Mouse (Mus musculus): ENCODE data around the gene Hoxd4. TPM values are rescaled to one million over a fixed set of nuclear protein-coding genes. Genes with fewer than 3 reads are reported as not detected.

Hoxd4 gene
- polyA plus RNA-seq, 1 experiment, result 20.3 TPM

GRCm38 (mm10) chr2:74735851-74736687 is 24.3 kb downstream of the Hoxd4 start:
- 62% methylated on average over 42 of the region's 42 CpGs for WGBS
- no peak overlapping the region for H3K4me3 ChIP-seq (ENCODE audit: insufficient read depth, low read depth, low read length)

GRCm38 (mm10) chr2:74736688-74737577 is 25.2 kb downstream of the Hoxd4 start:
- H3K27me3 ChIP-seq (replicated peaks; ENCODE audit: control insufficient read depth, insufficient read depth, low read length), result no peaks in the 10 kb centered on the region
- no peaks in the 10 kb centered on the region for H3K36me3 ChIP-seq (ENCODE audit: control insufficient read depth, insufficient read depth, low read length)
- TF ChIP-seq POLR2A (IDR thresholded peaks at IDR 0.05; ENCODE audit: low read depth, low read length) (no peak), CTCF (conservative IDR thresholded peaks at IDR 0.05; ENCODE audit: insufficient read depth, insufficient read length, low read depth, low read length) (no peak)
- H3K27ac ChIP-seq (ENCODE audit: insufficient read depth, low read depth, low read length), result peak overlapping the region; percentile 7; the same call in 1 of the 2 replicates
- H3K4me3 ChIP-seq (ENCODE audit: insufficient read depth, low read depth, low read length), result no peak overlapping the region
- no peak for DNase-seq
- peaks cover 5% of the 10 kb centered on the region; the same call in 1 of the 2 replicates for H3K4me1 ChIP-seq (ENCODE audit: control insufficient read depth, insufficient read depth, low read length)
- 73% methylated on average over 15 of the region's 15 CpGs for WGBS

More at GRCm38 (mm10) chr2:74735851-74736687, 24.3 kb downstream of the Hoxd4 start:
- no peak for DNase-seq
- Histone ChIP-seq H3K27me3 (replicated peaks; ENCODE audit: control insufficient read depth, insufficient read depth, low read length) (no peaks in the 10 kb centered on the region), H3K27ac (ENCODE audit: insufficient read depth, low read depth, low read length) (no peak overlapping the region), H3K36me3 (ENCODE audit: control insufficient read depth, insufficient read depth, low read length) (no peaks in the 10 kb centered on the region), H3K4me1 (ENCODE audit: control insufficient read depth, insufficient read depth, low read length) (peaks cover 5% of the 10 kb centered on the region; the same call in 1 of the 2 replicates)
- TF ChIP-seq POLR2A (IDR thresholded peaks at IDR 0.05; ENCODE audit: low read depth, low read length) (no peak), CTCF (conservative IDR thresholded peaks at IDR 0.05; ENCODE audit: insufficient read depth, insufficient read length, low read depth, low read length) (no peak)

- H3K4me3 ChIP-seq (ENCODE audit: insufficient read depth, low read depth, low read length), result no peak overlapping the region
- no peaks in the 10 kb centered on the region for H3K27me3 ChIP-seq (replicated peaks; ENCODE audit: control insufficient read depth, insufficient read depth, low read length)
- peak overlapping the region; percentile 7; the same call in 1 of the 2 replicates for H3K27ac ChIP-seq (ENCODE audit: insufficient read depth, low read depth, low read length)
- TF ChIP-seq POLR2A (IDR thresholded peaks at IDR 0.05; ENCODE audit: low read depth, low read length), result no peak
- no peak for TF ChIP-seq CTCF (conservative IDR thresholded peaks at IDR 0.05; ENCODE audit: insufficient read depth, insufficient read length, low read depth, low read length)
- H3K36me3 ChIP-seq (ENCODE audit: control insufficient read depth, insufficient read depth, low read length), result no peaks in the 10 kb centered on the region
- DNase-seq, result peak; percentile 45
- peaks cover 5% of the 10 kb centered on the region; the same call in 1 of the 2 replicates for H3K4me1 ChIP-seq (ENCODE audit: control insufficient read depth, insufficient read depth, low read length)
- WGBS, result 63% methylated on average over 7 of the region's 7 CpGs
Observed at GRCm38 (mm10) chr2:74737578-74738070, 25.9 kb downstream of the Hoxd4 start.

- Histone ChIP-seq H3K27me3 (replicated peaks; ENCODE audit: control insufficient read depth, insufficient read depth, low read length) (no peaks in the 10 kb centered on the region), H3K4me1 (ENCODE audit: control insufficient read depth, insufficient read depth, low read length) (peaks cover 5% of the 10 kb centered on the region; the same call in 1 of the 2 replicates), H3K4me3 (ENCODE audit: insufficient read depth, low read depth, low read length) (no peak overlapping the region), H3K36me3 (ENCODE audit: control insufficient read depth, insufficient read depth, low read length) (no peaks in the 10 kb centered on the region), H3K27ac (ENCODE audit: insufficient read depth, low read depth, low read length) (no peak overlapping the region; the same call in 1 of the 2 replicates)
- peak; percentile 62 for DNase-seq
- no peak for TF ChIP-seq CTCF (conservative IDR thresholded peaks at IDR 0.05; ENCODE audit: insufficient read depth, insufficient read length, low read depth, low read length)
- no peak for TF ChIP-seq POLR2A (IDR thresholded peaks at IDR 0.05; ENCODE audit: low read depth, low read length)
- WGBS, result 22% methylated on average over 20 of the region's 20 CpGs
Observed at GRCm38 (mm10) chr2:74738623-74739475, 27.1 kb downstream of the Hoxd4 start.

- Histone ChIP-seq H3K4me1 (ENCODE audit: control insufficient read depth, insufficient read depth, low read length) (peaks cover 5% of the 10 kb centered on the region; the same call in 1 of the 2 replicates), H3K4me3 (ENCODE audit: insufficient read depth, low read depth, low read length) (no peak overlapping the region), H3K27ac (ENCODE audit: insufficient read depth, low read depth, low read length) (no peak overlapping the region; the same call in 1 of the 2 replicates), H3K27me3 (replicated peaks; ENCODE audit: control insufficient read depth, insufficient read depth, low read length) (no peaks in the 10 kb centered on the region), H3K36me3 (ENCODE audit: control insufficient read depth, insufficient read depth, low read length) (no peaks in the 10 kb centered on the region)
- 54% methylated on average over 2 of the region's 2 CpGs for WGBS
- TF ChIP-seq POLR2A (IDR thresholded peaks at IDR 0.05; ENCODE audit: low read depth, low read length) (no peak), CTCF (conservative IDR thresholded peaks at IDR 0.05; ENCODE audit: insufficient read depth, insufficient read length, low read depth, low read length) (no peak)
- DNase-seq, result no peak
Observed at GRCm38 (mm10) chr2:74739476-74739800, 27.7 kb downstream of the Hoxd4 start.

- Histone ChIP-seq H3K27me3 (replicated peaks; ENCODE audit: control insufficient read depth, insufficient read depth, low read length) (no peaks in the 10 kb centered on the region), H3K36me3 (ENCODE audit: control insufficient read depth, insufficient read depth, low read length) (no peaks in the 10 kb centered on the region), H3K4me1 (ENCODE audit: control insufficient read depth, insufficient read depth, low read length) (peaks cover 5% of the 10 kb centered on the region; the same call in 1 of the 2 replicates), H3K27ac (ENCODE audit: insufficient read depth, low read depth, low read length) (no peak overlapping the region), H3K4me3 (ENCODE audit: insufficient read depth, low read depth, low read length) (peak overlapping the region; percentile 19; the same call in 1 of the 2 replicates)
- WGBS, result 51% methylated on average over 14 of the region's 14 CpGs
- TF ChIP-seq POLR2A (IDR thresholded peaks at IDR 0.05; ENCODE audit: low read depth, low read length) (no peak), CTCF (conservative IDR thresholded peaks at IDR 0.05; ENCODE audit: insufficient read depth, insufficient read length, low read depth, low read length) (no peak)
- no peak for DNase-seq
Observed at GRCm38 (mm10) chr2:74739869-74740268, 28.1 kb downstream of the Hoxd4 start.
